Mouse (Mus musculus) CH12.LX (cell line): ENCODE results near the gene Zswim9.

Source experiments
- CTCF ChIP-seq, 2 experiments: IDR thresholded peaks in 1 of 2; conservative IDR thresholded peaks in 1 of 2; 2 replicates each; pipeline ENCODE4 v1.5.1; 2011 to 2012; ENCODE audit warnings: low read depth in 2 of 2, low read length in 2 of 2, improper control_type of control experiment in 1 of 2, inconsistent platforms in 1 of 2, mild to moderate bottlenecking in 1 of 2, moderate library complexity in 1 of 2
- GABPA ChIP-seq: IDR thresholded peaks from 2 replicates; pipeline ENCODE4 v1.6.1; 2012; ENCODE audit warnings: low read depth, low read length, improper control_type of control experiment, inconsistent platforms; ENCODE audit not compliant: insufficient replicate concordance

DNA sequence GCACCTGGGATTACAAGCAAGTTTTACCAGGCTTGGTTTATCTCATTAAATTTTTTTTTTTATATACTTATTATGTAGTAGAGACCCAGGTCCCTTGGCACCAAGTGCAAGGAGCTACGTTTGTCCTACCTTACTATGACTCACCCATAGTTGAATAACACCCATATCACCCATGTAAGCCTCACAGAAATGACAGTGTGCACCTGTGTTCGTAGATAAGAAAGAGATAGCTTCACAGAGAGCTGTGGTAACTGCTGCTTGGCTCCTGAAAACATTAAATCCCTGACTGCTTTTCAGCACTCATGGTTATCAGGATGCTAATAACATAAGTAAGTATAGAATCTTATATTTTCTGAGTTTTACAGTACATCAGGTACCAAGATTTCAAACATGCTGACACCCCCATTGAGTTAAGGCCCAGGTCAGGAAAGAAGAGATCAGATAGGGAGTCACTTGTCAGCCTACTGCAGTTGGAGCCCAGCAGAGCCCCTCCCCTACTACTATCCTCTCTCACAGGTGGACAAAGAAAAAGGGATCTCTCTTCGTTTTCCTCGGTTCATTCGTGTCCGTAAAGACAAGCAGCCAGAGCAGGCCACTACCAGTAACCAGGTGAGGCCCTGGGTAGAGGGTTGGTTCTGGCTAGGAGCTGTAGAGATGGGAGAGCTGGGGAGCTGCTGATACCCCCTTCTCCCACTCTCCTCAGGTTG is 32.1 kb upstream of the Zswim9 start:
- TF ChIP-seq CTCF (conservative IDR thresholded peaks at IDR 0.05 in 1 of 2, IDR thresholded peaks at IDR 0.05 in 1 of 2; ENCODE audit: low read depth in 2 of 2, low read length in 2 of 2) (no peak), GABPA (no peak)
